Comparison of ENCODE assay signal across 8 mouse cellular contexts in the genomic region with DNA sequence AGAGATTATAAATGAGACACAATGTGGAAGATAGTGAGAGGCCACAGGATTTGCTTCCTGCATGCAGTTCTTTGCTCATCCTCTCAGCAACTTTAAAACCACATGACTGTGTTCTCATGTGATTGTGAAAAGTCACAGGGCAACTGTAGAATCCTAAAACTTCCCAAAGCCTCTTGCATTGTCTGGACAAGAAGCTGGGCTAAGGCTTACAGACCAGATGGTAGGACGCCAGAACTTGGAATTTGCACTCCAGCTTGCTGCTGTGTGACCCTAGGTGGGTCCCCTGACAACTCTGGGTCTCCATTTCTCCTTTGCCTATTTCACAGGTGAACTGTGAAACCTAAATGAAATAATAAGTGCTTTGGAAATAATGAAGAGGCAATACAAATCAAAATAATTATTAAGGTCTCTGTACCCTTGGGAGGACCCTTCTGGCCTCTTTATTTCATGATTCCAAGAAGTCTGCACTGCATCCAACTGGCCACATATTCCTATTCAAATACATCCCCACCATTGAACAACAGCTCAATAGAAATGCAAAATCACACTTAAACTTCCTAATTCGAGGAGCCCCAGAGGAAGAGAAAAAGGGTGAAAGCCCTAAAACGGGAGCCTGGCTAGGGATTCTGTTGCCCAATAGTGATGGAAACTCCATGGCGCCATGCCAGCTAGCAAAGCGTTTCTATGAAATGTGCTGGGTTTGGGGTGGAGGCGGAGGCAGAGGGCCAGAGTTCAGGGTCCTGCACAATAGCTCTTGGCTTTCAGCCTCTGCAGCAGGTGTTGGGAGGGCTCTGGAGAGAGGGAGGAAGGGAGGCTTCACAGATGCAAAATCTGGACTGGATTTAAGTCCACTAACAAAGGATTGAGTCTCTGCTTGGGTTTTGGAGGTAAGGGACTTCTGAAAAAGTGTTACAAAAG.
A peak's percentile ranks its signal among the peaks of the same experiment; 100 is the strongest.
DNase-seq lines count a peak whose midpoint lies in the region; ATAC-seq and TF ChIP-seq lines count a peak whose summit lies in the region.

No protein-coding gene starts in this region.

- no peak for TF ChIP-seq CTCF in E14TG2a.4 (conservative IDR thresholded peaks at IDR 0.05; ENCODE audit: low read length)
- no peak for TF ChIP-seq CTCF in lung, embryonic 14.5 days (IDR thresholded peaks at IDR 0.05; ENCODE audit: low read depth)

- no peaks in the 10 kb centered on the region for H3K9me3 ChIP-seq in E14TG2a.4 (ENCODE audit: low read length)
- H3K9me3 ChIP-seq in forebrain, embryonic 11.5 days (ENCODE audit: control insufficient read depth, low read length) = no peaks in the 10 kb centered on the region
- H3K9me3 ChIP-seq in lung, embryonic 14.5 days (ENCODE audit: low read depth, low read length) = no peaks in the 10 kb centered on the region

- no peaks in the 10 kb centered on the region for H3K27me3 ChIP-seq in E14TG2a.4 (ENCODE audit: insufficient read depth, low read length)
- H3K27me3 ChIP-seq in forebrain, embryonic 11.5 days (ENCODE audit: control insufficient read depth, insufficient read depth, low read length) = no peaks in the 10 kb centered on the region
- H3K27me3 ChIP-seq in lung, embryonic 14.5 days (ENCODE audit: insufficient read depth, low read length) = no peaks in the 10 kb centered on the region

- H3K9ac ChIP-seq in forebrain, embryonic 11.5 days (ENCODE audit: low read length) = no peak overlapping the region
- H3K9ac ChIP-seq in lung, embryonic 14.5 days = no peak overlapping the region

- peak; percentile 83 for ATAC-seq in forebrain, embryonic 11.5 days (replicated peaks; ENCODE audit: low FRiP score)
- ATAC-seq in lung, embryonic 14.5 days (ENCODE audit: insufficient read depth) = peak; percentile 85; the same call in 1 of the 2 replicates

- DNase-seq in adrenal gland, postnatal 25 days = peak; percentile 77
- peak; percentile 68 for DNase-seq in forebrain, embryonic 11.5 days (ENCODE audit: low spot score)
- DNase-seq in heart, postnatal 36 days = peak; percentile 82 to 86
- DNase-seq in large intestine, adult 2 months (ENCODE audit: low read depth, low spot score) = peak; percentile 42
- peak; percentile 88 for DNase-seq in lung, embryonic 14.5 days
- peak; percentile 19 for DNase-seq in retina, postnatal 7 days (ENCODE audit: low read depth, low spot score)
- no peak for DNase-seq in c-Kit-positive CD71-positive TER-119-positive erythroid progenitor cells, embryonic 14.5 days (ENCODE audit: low spot score)

- H3K4me2 ChIP-seq in forebrain, embryonic 11.5 days (ENCODE audit: low read depth, low read length, severe bottlenecking) = no peak overlapping the region
- H3K4me2 ChIP-seq in lung, embryonic 14.5 days = no peak overlapping the region

- no peaks in the 10 kb centered on the region for H3K36me3 ChIP-seq in E14TG2a.4 (ENCODE audit: insufficient read depth, low read length)
- H3K36me3 ChIP-seq in forebrain, embryonic 11.5 days (ENCODE audit: control insufficient read depth, insufficient read depth, low read length) = no peaks in the 10 kb centered on the region
- 0 out of 2 replicates have a peak, but pooled peaks cover 3% of the 10 kb centered on the region for H3K36me3 ChIP-seq in lung, embryonic 14.5 days (ENCODE audit: insufficient read depth)

- H3K27ac ChIP-seq in forebrain, embryonic 11.5 days (ENCODE audit: low read depth, low read length) = 0 out of 2 replicates have a peak overlapping the region, but pooled peaks have one; percentile 38
- H3K27ac ChIP-seq in lung, embryonic 14.5 days (ENCODE audit: low read depth) = no peak overlapping the region

- intact Hi-C loops in heart, postnatal 36 days (cut with DNase I) = no loop called here

- peaks cover 26% of the 10 kb centered on the region for H3K4me1 ChIP-seq in E14TG2a.4 (replicated peaks; ENCODE audit: low read depth, low read length)
- H3K4me1 ChIP-seq in forebrain, embryonic 11.5 days (replicated peaks; ENCODE audit: control insufficient read depth, insufficient read depth, low read length) = no peaks in the 10 kb centered on the region; the same call in 1 of the 2 replicates
- peaks cover 3% of the 10 kb centered on the region; the same call in 1 of the 2 replicates for H3K4me1 ChIP-seq in lung, embryonic 14.5 days (ENCODE audit: insufficient read depth)

- H3K4me3 ChIP-seq in E14TG2a.4 (replicated peaks; ENCODE audit: low read length) = 0 out of 2 replicates have a peak overlapping the region, but pooled peaks have one; percentile 13
- no peak overlapping the region for H3K4me3 ChIP-seq in forebrain, embryonic 11.5 days (ENCODE audit: low read depth, low read length)
- no peak overlapping the region for H3K4me3 ChIP-seq in lung, embryonic 14.5 days (ENCODE audit: low read depth, low read length)

- 17% methylated on average over 6 of the region's 6 CpGs for WGBS in forebrain, embryonic 11.5 days
- 12% methylated on average over 6 of the region's 6 CpGs for WGBS in large intestine, adult 2 months
- 26% methylated on average over 6 of the region's 6 CpGs for WGBS in lung, embryonic 14.5 days
